Mouse (Mus musculus) heart, embryonic 12.5 days (tissue): Measurements from ENCODE around the gene Nin. TPM values are rescaled to one million over a fixed set of nuclear protein-coding genes. Genes with fewer than 3 reads are reported as not detected.

Experiments used
- ATAC-seq: fragments of 200-750 bp; cut with Nextera tagmentation; 2 replicates; pipeline ENCODE4 v1.8.0; 2017; ENCODE audit warnings: moderate TSS enrichment, moderate library complexity; ENCODE audit not compliant: insufficient number of reproducible peaks, low FRiP score
- H3K27ac ChIP-seq: fragments of 300-500 bp; sonication (generic); 2 replicates; pipeline ENCODE4 v1.5.1; 2016; ENCODE audit warnings: mild to moderate bottlenecking, moderate library complexity; ENCODE audit not compliant: poor library complexity, severe bottlenecking
- H3K27me3 ChIP-seq: fragments of 300-500 bp; sonication (generic); replicated peaks from 2 replicates; pipeline ENCODE4 v1.6.1; 2016; ENCODE audit warnings: mild to moderate bottlenecking, moderate library complexity
- H3K36me3 ChIP-seq: fragments of 300-500 bp; sonication (generic); 2 replicates; pipeline ENCODE4 v1.6.1; 2016; ENCODE audit warnings: mild to moderate bottlenecking, moderate library complexity
- H3K4me1 ChIP-seq: fragments of 300-500 bp; sonication (generic); replicated peaks from 2 replicates; pipeline ENCODE4 v1.6.1; 2016; ENCODE audit warnings: mild to moderate bottlenecking
- H3K4me2 ChIP-seq: fragments of 300-500 bp; sonication (generic); 2 replicates; pipeline ENCODE4 v1.6.1; 2016; ENCODE audit warnings: mild to moderate bottlenecking, moderate library complexity
- H3K4me3 ChIP-seq: fragments of 300-500 bp; sonication (generic); 2 replicates; pipeline ENCODE4 v1.5.1; 2016; ENCODE audit warnings: mild to moderate bottlenecking
- H3K9ac ChIP-seq: fragments of 300-500 bp; sonication (generic); 2 replicates; pipeline ENCODE4 v1.6.1; 2016; ENCODE audit warnings: mild to moderate bottlenecking, moderate library complexity
- H3K9me3 ChIP-seq: fragments of 300-500 bp; sonication (generic); replicated peaks from 2 replicates; pipeline ENCODE4 v1.6.1; 2016; ENCODE audit warnings: mild to moderate bottlenecking, moderate library complexity
- WGBS: fragments of 180-500 bp; shearing (Covaris S2); methylation state at CpG from one replicate; pipeline ENCODE4 v1.1.7; 2016; 5-methylcytosine and 5-hydroxymethylcytosine counted together
- polyA plus RNA-seq: library from polyadenylated mRNA; unstranded; fragments of >200 nt; fragmentation: Nextera tagmentation; extraction: Ambion mirVana; gene quantifications from 2 replicates; pipeline ENCODE4 v1.2.1, GENCODE M21; 2016

Gene Nin
- polyA plus RNA-seq, 1 experiment from 2014 or later = 11.4 TPM

DNA sequence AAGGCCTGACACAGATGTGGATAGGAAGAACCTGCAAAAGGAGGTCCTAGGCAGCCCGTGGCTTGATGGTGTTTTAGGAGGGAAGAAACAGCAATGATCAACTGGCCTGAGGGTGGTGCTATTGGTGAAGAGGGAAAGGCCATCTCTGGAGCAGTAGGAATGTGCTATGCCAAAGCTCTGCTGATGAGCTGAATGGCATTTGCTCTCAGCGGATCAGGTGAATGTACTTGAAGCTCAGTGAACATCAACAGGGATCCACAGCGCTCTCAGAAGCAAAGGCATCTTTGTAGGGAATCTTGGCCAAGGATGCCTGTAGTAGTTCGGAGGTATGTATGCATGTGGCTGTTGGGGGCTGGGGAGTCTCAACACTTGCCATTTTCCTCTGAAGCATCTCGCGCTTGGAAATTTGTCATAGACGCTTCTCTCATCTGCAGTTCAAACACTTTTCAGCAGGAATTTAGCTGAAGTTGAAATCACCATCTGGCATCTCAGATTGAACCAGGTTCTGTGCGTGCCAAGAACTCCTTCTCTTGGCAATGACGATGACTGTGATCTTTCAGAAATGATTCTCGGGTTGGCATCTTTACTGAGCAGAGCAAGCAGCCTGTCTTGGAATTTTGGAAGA is 5.3 kb upstream of the Nin start:
- no peak overlapping the region for H3K9ac ChIP-seq
- no peak for ATAC-seq
- H3K27ac ChIP-seq = no peak overlapping the region
- peaks cover 14% of the 10 kb centered on the region; the same call in 1 of the 2 replicates for H3K27me3 ChIP-seq
- H3K4me3 ChIP-seq = no peak overlapping the region
- H3K4me1 ChIP-seq = no peaks in the 10 kb centered on the region
- H3K4me2 ChIP-seq = no peak overlapping the region
- no peaks in the 10 kb centered on the region for H3K9me3 ChIP-seq
- no peaks in the 10 kb centered on the region for H3K36me3 ChIP-seq
- WGBS = 80% methylated on average over 10 of the region's 10 CpGs

DNA sequence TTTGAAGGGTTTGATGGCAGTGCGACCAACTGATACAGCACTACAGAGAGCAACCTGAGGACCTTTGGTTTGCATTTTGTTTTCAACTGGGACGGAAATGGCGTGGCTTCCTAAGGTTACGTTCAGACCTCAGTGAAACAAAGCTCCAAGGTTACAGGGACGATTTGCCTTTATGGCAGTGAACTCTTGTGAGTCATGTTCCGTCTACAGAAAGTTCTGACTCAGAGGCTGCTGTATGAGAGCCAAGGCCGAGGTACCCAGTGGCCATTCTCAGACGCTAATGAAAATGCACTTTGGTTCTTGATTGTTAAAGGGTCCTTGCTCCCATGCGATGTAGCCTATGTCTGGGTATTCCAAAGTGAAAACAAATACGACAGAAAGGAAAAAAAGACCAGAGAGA is 3.6 kb upstream of the Nin start:
- Histone ChIP-seq H3K4me2 (no peak overlapping the region), H3K4me1 (no peaks in the 10 kb centered on the region), H3K4me3 (no peak overlapping the region), H3K9me3 (no peaks in the 10 kb centered on the region), H3K27me3 (peaks cover 21% of the 10 kb centered on the region; the same call in 1 of the 2 replicates), H3K27ac (no peak overlapping the region), H3K9ac (no peak overlapping the region), H3K36me3 (no peaks in the 10 kb centered on the region)
- WGBS = 73% methylated on average over 10 of the region's 10 CpGs
- no peak for ATAC-seq

DNA sequence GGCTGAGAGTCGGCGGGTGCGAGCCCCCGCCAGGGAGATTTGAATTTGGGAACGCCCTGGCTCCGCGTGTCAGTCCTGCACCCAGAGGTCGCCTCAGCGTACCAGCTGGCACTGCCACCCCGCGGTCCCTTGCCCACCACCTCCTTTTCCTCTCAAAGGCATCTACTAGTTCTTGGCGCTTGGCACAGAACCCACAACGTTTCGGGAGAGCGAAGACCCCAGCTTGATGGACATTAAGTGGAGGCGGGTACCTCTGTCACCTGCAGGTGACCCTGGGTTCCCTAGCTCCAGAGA is 1.5 kb downstream of the Nin start:
- H3K36me3 ChIP-seq = no peaks in the 10 kb centered on the region
- no peaks in the 10 kb centered on the region for H3K9me3 ChIP-seq
- H3K4me1 ChIP-seq = peaks cover 18% of the 10 kb centered on the region
- no peak overlapping the region for H3K27ac ChIP-seq
- ATAC-seq = no peak
- H3K4me2 ChIP-seq = peak overlapping the region; percentile 99
- H3K9ac ChIP-seq = peak overlapping the region; percentile 83
- 6% methylated on average over 16 of the region's 16 CpGs for WGBS
- H3K4me3 ChIP-seq = peak overlapping the region; percentile 71
- peaks cover 7% of the 10 kb centered on the region; the same call in 1 of the 2 replicates for H3K27me3 ChIP-seq

DNA sequence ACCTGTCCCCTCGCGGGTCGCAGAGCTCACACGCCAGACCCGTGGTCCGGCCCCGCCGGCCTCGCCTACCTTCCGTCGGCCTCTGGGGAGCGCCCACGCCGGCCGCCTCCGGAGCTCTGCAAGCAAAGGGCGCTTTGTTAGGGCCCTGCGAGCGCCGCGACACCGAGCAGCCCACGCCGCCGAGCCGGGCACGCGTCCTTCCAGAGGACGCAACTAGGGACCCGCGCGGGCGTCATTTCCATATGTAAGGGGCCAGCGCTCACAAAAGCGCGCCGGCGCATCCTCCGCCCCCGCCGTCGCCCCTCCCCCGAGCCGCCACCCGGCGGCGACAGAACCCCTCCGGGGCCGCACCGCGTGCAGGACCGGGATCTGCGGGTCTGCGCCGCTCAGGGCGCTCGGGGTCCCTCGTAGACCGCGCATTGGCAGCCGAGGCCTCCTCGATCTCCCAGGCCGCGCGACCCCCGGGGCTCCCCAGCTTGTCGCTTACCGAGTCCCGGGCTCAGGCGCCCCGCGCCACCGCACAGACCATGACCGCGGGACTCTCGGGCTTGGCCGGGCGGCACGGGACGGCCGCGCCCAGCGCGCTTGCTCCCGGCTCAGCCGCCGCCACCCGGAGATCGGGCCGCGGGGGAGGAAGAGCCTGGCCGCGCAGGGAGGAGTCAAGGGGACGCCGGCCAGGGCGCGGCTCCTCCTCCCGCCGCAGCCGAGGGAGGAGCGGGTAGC is 2.0 kb downstream of the Nin start:
- peak overlapping the region; percentile 71 for H3K4me3 ChIP-seq
- peak overlapping the region; percentile 70 for H3K27ac ChIP-seq

DNA sequence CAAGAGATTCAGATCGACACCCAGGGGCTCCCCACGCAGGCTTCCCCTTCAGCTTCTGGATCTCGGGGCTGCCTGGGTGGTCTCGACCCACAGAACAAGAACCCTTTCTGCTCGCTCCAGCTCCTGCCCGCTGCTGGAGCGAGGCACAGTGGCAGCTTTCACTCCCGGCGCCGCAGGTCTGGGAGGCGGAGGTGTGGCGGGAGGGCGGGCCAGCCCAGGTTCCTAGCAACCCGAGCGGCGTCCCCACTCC is 2.5 kb downstream of the Nin start:
- H3K4me2 ChIP-seq = peak overlapping the region; percentile 99
- ATAC-seq = peak; percentile 54; the same call in 1 of the 2 replicates
- H3K9ac ChIP-seq = peak overlapping the region; percentile 83
- peaks cover 24% of the 10 kb centered on the region for H3K4me1 ChIP-seq
- peak overlapping the region; percentile 71 for H3K4me3 ChIP-seq
- H3K36me3 ChIP-seq = no peaks in the 10 kb centered on the region
- WGBS = 0% methylated on average over 16 of the region's 16 CpGs
- H3K9me3 ChIP-seq = no peaks in the 10 kb centered on the region
- H3K27ac ChIP-seq = peak overlapping the region; percentile 70; the same call in 1 of the 2 replicates
- peaks cover 7% of the 10 kb centered on the region; the same call in 1 of the 2 replicates for H3K27me3 ChIP-seq

More for the DNA sequence above, 2.0 kb downstream of the Nin start:
- WGBS = under 1% methylated on average over 99 of the region's 101 CpGs
- ATAC-seq = peak; percentile 86
- H3K9ac ChIP-seq = peak overlapping the region; percentile 83
- H3K36me3 ChIP-seq = no peaks in the 10 kb centered on the region
- peaks cover 19% of the 10 kb centered on the region for H3K4me1 ChIP-seq
- no peaks in the 10 kb centered on the region for H3K9me3 ChIP-seq
- H3K4me2 ChIP-seq = peak overlapping the region; percentile 99
- H3K27me3 ChIP-seq = peaks cover 7% of the 10 kb centered on the region; the same call in 1 of the 2 replicates

- H3K4me3 ChIP-seq = peak overlapping the region; percentile 71
- H3K9ac ChIP-seq = peak overlapping the region; percentile 83
- WGBS = 10% methylated on average over 23 of the region's 23 CpGs
- H3K4me1 ChIP-seq = peaks cover 28% of the 10 kb centered on the region
- H3K27me3 ChIP-seq = peaks cover 7% of the 10 kb centered on the region; the same call in 1 of the 2 replicates
- H3K36me3 ChIP-seq = no peaks in the 10 kb centered on the region
- no peaks in the 10 kb centered on the region for H3K9me3 ChIP-seq
- no peak overlapping the region for H3K27ac ChIP-seq
- ATAC-seq = no peak
- peak overlapping the region; percentile 99 for H3K4me2 ChIP-seq
Observed at GRCm38 (mm10) chr12:70110375-70111116, 3.0 kb downstream of the Nin start.

GRCm38 (mm10) chr12:70109921-70110320 is 3.6 kb downstream of the Nin start:
- peak overlapping the region; percentile 71; the same call in 1 of the 2 replicates for H3K4me3 ChIP-seq
- H3K27ac ChIP-seq = no peak overlapping the region
- H3K4me1 ChIP-seq = peaks cover 32% of the 10 kb centered on the region
- H3K36me3 ChIP-seq = no peaks in the 10 kb centered on the region
- ATAC-seq = no peak
- no peaks in the 10 kb centered on the region for H3K9me3 ChIP-seq
- H3K9ac ChIP-seq = no peak overlapping the region
- H3K27me3 ChIP-seq = peaks cover 7% of the 10 kb centered on the region; the same call in 1 of the 2 replicates
- 69% methylated on average over 6 of the region's 6 CpGs for WGBS
- H3K4me2 ChIP-seq = peak overlapping the region; percentile 99

GRCm38 (mm10) chr12:70108104-70108503 is 5.4 kb downstream of the Nin start:
- ATAC-seq = no peak
- H3K4me1 ChIP-seq = peaks cover 38% of the 10 kb centered on the region
- no peaks in the 10 kb centered on the region for H3K9me3 ChIP-seq
- peaks cover 3% of the 10 kb centered on the region; the same call in 1 of the 2 replicates for H3K27me3 ChIP-seq
- H3K4me2 ChIP-seq = no peak overlapping the region
- no peak overlapping the region for H3K4me3 ChIP-seq
- H3K9ac ChIP-seq = no peak overlapping the region
- H3K27ac ChIP-seq = no peak overlapping the region
- WGBS = 73% methylated on average over 2 of the region's 2 CpGs
- H3K36me3 ChIP-seq = no peaks in the 10 kb centered on the region

- Histone ChIP-seq H3K36me3 (peaks cover 8% of the 10 kb centered on the region; the same call in 1 of the 2 replicates), H3K9ac (no peak overlapping the region), H3K4me3 (no peak overlapping the region), H3K27me3 (no peaks in the 10 kb centered on the region), H3K4me2 (no peak overlapping the region), H3K4me1 (peaks cover 38% of the 10 kb centered on the region), H3K9me3 (no peaks in the 10 kb centered on the region), H3K27ac (no peak overlapping the region)
- 75% methylated on average over 9 of the region's 9 CpGs for WGBS
- ATAC-seq = no peak
Observed at GRCm38 (mm10) chr12:70106508-70106907, 7.0 kb downstream of the Nin start.

DNA sequence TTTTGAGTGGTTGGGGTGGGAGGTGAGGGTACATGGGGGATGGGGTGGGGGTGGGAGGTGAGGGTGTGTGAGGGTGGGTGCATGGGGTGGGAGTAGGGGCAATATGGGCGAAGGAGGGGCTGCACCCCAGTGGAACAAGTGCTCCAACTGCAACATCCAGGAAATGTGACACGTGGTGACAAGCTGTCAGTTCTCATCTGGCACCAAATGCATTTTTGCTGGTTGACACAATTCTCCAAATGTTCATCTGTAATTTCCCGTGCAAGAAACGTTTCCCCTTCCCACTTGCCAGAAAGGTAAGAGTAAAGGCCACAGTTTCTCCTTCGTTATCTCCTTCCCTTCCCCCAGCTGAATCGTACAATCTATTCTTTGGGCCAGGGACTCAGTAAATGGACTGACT is 7.6 kb downstream of the Nin start:
- WGBS = 45% methylated on average over 6 of the region's 6 CpGs
- H3K4me1 ChIP-seq = peaks cover 37% of the 10 kb centered on the region
- no peak overlapping the region for H3K9ac ChIP-seq
- no peaks in the 10 kb centered on the region for H3K9me3 ChIP-seq
- no peak for ATAC-seq
- H3K4me2 ChIP-seq = no peak overlapping the region
- H3K27me3 ChIP-seq = no peaks in the 10 kb centered on the region
- no peak overlapping the region for H3K4me3 ChIP-seq
- peaks cover 13% of the 10 kb centered on the region for H3K36me3 ChIP-seq
- no peak overlapping the region for H3K27ac ChIP-seq

GRCm38 (mm10) chr12:70104776-70105420 is 8.6 kb downstream of the Nin start:
- no peak for ATAC-seq
- 45% methylated on average over 5 of the region's 5 CpGs for WGBS
- H3K9ac ChIP-seq = no peak overlapping the region

More at GRCm38 (mm10) chr12:70104776-70105420, 8.6 kb downstream of the Nin start:
- H3K4me2 ChIP-seq = no peak overlapping the region
- peaks cover 27% of the 10 kb centered on the region for H3K4me1 ChIP-seq
- peaks cover 16% of the 10 kb centered on the region for H3K36me3 ChIP-seq
- no peaks in the 10 kb centered on the region for H3K27me3 ChIP-seq
- no peaks in the 10 kb centered on the region for H3K9me3 ChIP-seq
- H3K4me3 ChIP-seq = no peak overlapping the region
- no peak overlapping the region for H3K27ac ChIP-seq
